11 mouse cellular contexts compared by ENCODE assay signal in the genomic region with DNA sequence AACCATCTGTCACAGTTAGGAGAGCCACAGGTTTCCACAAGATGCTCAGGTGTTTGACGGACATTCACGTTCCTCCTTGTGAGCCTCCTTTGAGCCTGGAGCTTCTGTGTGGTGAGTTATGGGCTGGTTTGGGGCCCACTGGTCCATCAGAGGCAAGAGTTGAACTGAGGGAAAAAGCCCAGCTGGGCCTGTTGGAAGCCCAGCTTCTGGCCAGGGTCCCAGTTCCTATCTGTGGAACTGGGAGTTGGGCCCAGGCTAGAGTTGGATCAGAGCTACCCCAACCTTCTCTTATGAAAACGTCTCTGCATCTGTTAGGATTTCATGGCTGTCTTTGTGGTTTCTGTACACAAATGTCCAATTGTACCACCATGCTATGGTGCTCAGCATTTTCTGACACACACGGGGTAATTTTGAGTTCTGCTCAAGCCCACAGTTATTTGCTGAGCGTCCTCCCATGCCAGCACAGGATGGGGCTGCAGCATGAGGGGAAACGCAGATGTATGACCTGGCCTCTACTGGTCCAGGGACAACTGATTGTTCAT. TPM values are rescaled to one million over a fixed set of nuclear protein-coding genes. Genes with fewer than 3 reads are reported as not detected.
A peak's percentile ranks its signal among the peaks of the same experiment; 100 is the strongest.
DNase-seq lines count a peak whose midpoint lies in the region; ATAC-seq lines count a peak whose summit lies in the region.
"Had no signal": no experiment of that assay in that cellular context is flagged by ENCODE, and none has a peak within 500 bp of the region (broad histone marks: within the 10 kb centered on the region; RNA-seq: fewer than 3 reads in every experiment).

No protein-coding gene starts in this region.

- no peak overlapping the region for H3K9ac ChIP-seq in embryonic facial prominence, embryonic 12.5 days
- H3K9ac ChIP-seq in limb, embryonic 13.5 days = no peak overlapping the region
- H3K9ac ChIP-seq: liver, embryonic 15.5 days; neural tube, embryonic 13.5 days had no signal

- H3K36me3 ChIP-seq in embryonic facial prominence, embryonic 12.5 days = no peaks in the 10 kb centered on the region
- H3K36me3 ChIP-seq in limb, embryonic 13.5 days = no peaks in the 10 kb centered on the region
- H3K36me3 ChIP-seq: liver, embryonic 15.5 days; neural tube, embryonic 13.5 days had no signal

- no peak for ATAC-seq in embryonic facial prominence, embryonic 12.5 days (ENCODE audit: insufficient number of reproducible peaks, insufficient read depth, low FRiP score, low TSS enrichment)
- ATAC-seq in limb, embryonic 13.5 days (ENCODE audit: low FRiP score, low read depth) = no peak

- WGBS in embryonic facial prominence, embryonic 12.5 days = 67% methylated on average over 6 of the region's 6 CpGs
- 72% methylated on average over 6 of the region's 6 CpGs for WGBS in limb, embryonic 13.5 days

- H3K4me3 ChIP-seq in embryonic facial prominence, embryonic 12.5 days = no peak overlapping the region
- H3K4me3 ChIP-seq in limb, embryonic 13.5 days = no peak overlapping the region
- H3K4me3 ChIP-seq: liver, embryonic 15.5 days; neural tube, embryonic 13.5 days had no signal

- H3K9me3 ChIP-seq in embryonic facial prominence, embryonic 12.5 days = no peaks in the 10 kb centered on the region
- H3K9me3 ChIP-seq in limb, embryonic 13.5 days = no peaks in the 10 kb centered on the region
- H3K9me3 ChIP-seq: liver, embryonic 15.5 days; neural tube, embryonic 13.5 days had no signal

- H3K27ac ChIP-seq in embryonic facial prominence, embryonic 12.5 days = peak overlapping the region; percentile 98
- peak overlapping the region; percentile 99 for H3K27ac ChIP-seq in limb, embryonic 13.5 days
- H3K27ac ChIP-seq: kidney, postnatal 0 days; liver, embryonic 15.5 days had no signal

- peak; percentile 56 for DNase-seq in layer of hippocampus, adult 9-11 months
- no peak for DNase-seq in layer of hippocampus, adult 11-12 months (ENCODE audit: low spot score)
- DNase-seq in heart, adult 9 months (ENCODE audit: low spot score in 2 of 2) = peak; percentile 69 to 76
- DNase-seq in frontal cortex, postnatal 36 days (ENCODE audit: low spot score in 2 of 2) = no peak
- no peak for DNase-seq in thymus, postnatal 25 days
- DNase-seq in spleen, adult 12 weeks (ENCODE audit: low spot score) = no peak

- 0 out of 2 replicates have a peak overlapping the region, but pooled peaks have one; percentile 18 for H3K4me2 ChIP-seq in embryonic facial prominence, embryonic 12.5 days (replicated peaks)
- H3K4me2 ChIP-seq in limb, embryonic 13.5 days (replicated peaks) = no peak overlapping the region
- H3K4me2 ChIP-seq: liver, embryonic 15.5 days; neural tube, embryonic 13.5 days had no signal

- peaks cover 95% of the 10 kb centered on the region for H3K4me1 ChIP-seq in embryonic facial prominence, embryonic 12.5 days
- H3K4me1 ChIP-seq in limb, embryonic 13.5 days = peaks cover 100% of the 10 kb centered on the region

- H3K27me3 ChIP-seq in embryonic facial prominence, embryonic 12.5 days = no peaks in the 10 kb centered on the region
- no peaks in the 10 kb centered on the region for H3K27me3 ChIP-seq in limb, embryonic 13.5 days
- H3K27me3 ChIP-seq: liver, embryonic 15.5 days; neural tube, embryonic 13.5 days had no signal

RNA-seq across cellular contexts. Expression of a gene that starts 16.3 kb away (rescaled TPM):
- 92.3 and 93.3 TPM in 2 replicates for polyA plus RNA-seq in embryonic facial prominence, embryonic 12.5 days (2016; fragmentation: Nextera tagmentation; extraction: Ambion mirVana)
- 93.6 and 96.5 TPM in 2 replicates for polyA plus RNA-seq in limb, embryonic 13.5 days (2015; fragmentation: Nextera tagmentation; extraction: Ambion mirVana)

Comparison
In these comparisons a context has a peak if more than half of its experiments do, and no peak if none do; other contexts are left out.
1. DNase-seq: peak in layer of hippocampus, adult 9-11 months (single experiment) and heart, adult 9 months (2 of 2); none in layer of hippocampus, adult 11-12 months (single experiment), frontal cortex, postnatal 36 days (0 of 2), thymus, postnatal 25 days (single experiment) and spleen, adult 12 weeks (single experiment).